Mouse (Mus musculus) adrenal gland, postnatal 14 days (tissue): ENCODE results near the gene Kif21a. TPM values are rescaled to one million over a fixed set of nuclear protein-coding genes. Genes with fewer than 3 reads are reported as not detected.

ENCODE experiments used
- DNase-seq: peaks from one replicate; pipeline ENCODE4 v3.0.0; 2021; ENCODE audit warnings: mixed read lengths
- total RNA-seq: library from RNA; stranded (reverse); gene quantifications from 2 replicates; pipeline ENCODE4 v1.2.3, GENCODE M21; 2021

The Kif21a gene
- total RNA-seq, 1 experiment from 2014 or later = 19.5 TPM

DNA sequence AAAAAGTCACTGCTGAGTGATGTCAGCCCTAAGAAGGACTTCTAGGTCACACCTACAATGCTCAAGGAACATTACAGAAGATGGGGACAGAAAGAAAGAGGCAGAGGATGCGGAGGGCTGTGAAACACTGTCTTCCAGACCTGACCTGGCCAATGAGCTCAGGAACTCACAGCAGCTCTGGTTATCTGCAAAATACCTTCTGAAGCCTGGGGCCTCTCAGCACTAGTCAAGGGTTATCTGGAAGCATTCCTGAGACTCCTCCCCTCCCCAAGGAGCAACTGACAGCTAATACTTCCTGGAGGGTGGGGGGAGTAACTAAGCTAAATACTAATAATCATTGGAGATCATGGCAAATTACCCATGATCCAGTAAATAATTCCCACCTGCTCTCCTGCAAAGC, 111.3 kb downstream of the Kif21a start:
- no peak for DNase-seq

DNA sequence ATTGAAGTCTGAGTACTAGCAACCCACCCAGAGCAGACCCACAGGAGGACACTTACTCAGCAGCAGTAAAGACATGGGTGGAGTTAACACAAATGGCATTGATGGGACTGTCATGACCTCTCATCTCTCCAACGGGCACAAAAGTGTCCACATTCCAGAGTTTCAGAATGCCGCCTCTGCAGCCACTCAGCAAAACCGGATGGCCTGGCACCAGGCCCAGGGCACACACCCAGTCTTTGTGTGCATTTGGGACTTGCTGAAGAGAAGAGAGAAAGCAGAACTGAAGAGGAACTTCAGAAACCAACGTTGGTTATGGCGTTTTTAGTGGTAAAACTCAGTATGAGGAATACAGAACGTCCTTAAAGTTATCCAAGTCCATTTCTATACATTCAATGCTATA, 114.2 kb downstream of the Kif21a start:
- DNase-seq = peak; percentile 9

DNA sequence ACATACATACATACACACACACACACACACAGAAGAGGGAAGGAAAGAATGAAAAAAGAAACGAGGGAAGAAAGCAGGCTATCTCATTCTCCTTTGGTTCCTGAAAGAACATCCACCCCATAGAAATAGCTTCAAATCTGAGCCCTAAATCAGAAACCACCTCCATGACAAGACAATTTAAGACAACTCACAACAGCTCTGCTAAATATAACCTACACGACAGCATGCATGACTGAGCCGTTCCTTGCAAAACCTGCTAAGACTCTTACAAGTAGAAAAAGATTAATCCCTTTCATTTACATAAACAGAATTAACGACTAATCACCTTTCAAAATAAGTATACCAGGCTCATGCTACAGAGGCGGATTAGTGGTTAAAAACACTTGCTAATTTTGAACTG, 118.3 kb downstream of the Kif21a start:
- no peak for DNase-seq

DNA sequence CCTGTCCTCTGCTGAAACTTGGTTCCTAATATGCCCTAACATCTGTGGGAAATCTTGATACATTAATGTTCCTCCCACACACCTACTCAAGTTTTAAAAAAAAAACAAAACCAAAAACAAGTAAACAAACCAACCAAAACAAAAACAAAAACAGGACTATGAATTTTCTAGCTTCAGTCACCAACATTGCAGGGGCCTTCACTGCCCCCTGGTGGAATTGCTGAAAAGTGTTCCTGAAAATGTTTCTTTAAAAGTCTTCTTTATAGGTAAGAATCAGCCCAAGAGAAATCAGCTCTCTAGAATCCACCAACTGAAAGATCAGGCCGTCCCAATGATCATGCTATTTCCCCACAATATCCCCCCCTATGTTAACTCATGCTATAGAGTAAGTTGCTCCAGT, 120.7 kb downstream of the Kif21a start:
- peak; percentile 29 for DNase-seq

- DNase-seq = no peak
Measured at GRCm38 (mm10) chr15:90896480-90896879, 153.3 kb downstream of the Kif21a start.

GRCm38 (mm10) chr15:90887466-90887865, 162.3 kb downstream of the Kif21a start:
- DNase-seq = no peak

Other genes with a start within 250 kb of the Kif21a start
- 5.7 and 13.3 TPM in 2 replicates for gene Abcd2, start 141.9 kb upstream of the Kif21a start, total RNA-seq
- gene CN725425, start 149.5 kb upstream of the Kif21a start, total RNA-seq = not detected in 2 replicates